Mouse (Mus musculus): ENCODE data around the gene Bloc1s5. TPM values are rescaled to one million over a fixed set of nuclear protein-coding genes. Genes with fewer than 3 reads are reported as not detected.
A peak's percentile ranks its signal among the peaks of the same experiment; 100 is the strongest.

Gene Bloc1s5
- polyA plus RNA-seq, 1 experiment from 2014 or later: 13.2 TPM

DNA sequence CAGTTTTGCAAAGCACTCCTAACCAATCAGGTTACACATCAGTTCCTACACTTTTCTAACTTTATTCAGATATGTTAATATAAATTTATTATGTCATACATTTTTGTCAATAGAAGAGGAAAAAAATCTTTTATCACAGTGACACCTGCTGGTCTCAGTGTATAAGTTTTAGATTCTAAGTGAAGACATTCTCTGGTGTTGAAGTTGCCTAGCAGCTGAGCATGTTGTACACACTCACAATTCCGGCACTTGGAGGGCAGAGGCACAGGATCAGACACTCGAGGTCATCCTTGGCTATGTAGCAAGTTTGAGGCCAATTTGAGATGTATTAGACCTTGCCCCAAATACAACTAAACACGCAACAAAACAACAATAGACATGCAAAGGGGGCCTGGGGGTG lies 37.8 kb downstream of the Bloc1s5 start:
- in situ Hi-C loops (cut with MboI; ENCODE audit: low pct_unique_long_range_greater_than_20kb): loop anchor here (5.0 to 25.0 kb wide), 2 partner anchors 385 to 530 kb away; partner anchors contain the start of gene Snrnp48
- CTCF ChIA-PET: interaction anchor here (1.1 kb wide), 1 partner anchor 529 kb away, joined by 3 read pairs; no protein-coding TSS in a partner anchor
- POLR2A ChIA-PET: no interaction called here
- H3K27me3 ChIP-seq: no peaks in the 10 kb centered on the region
- ATAC-seq (no peak), DNase-seq (ENCODE audit: low read depth, low spot score) (no peak)
- peak; percentile 38 for TF ChIP-seq CTCF (IDR thresholded peaks at IDR 0.05)

DNA sequence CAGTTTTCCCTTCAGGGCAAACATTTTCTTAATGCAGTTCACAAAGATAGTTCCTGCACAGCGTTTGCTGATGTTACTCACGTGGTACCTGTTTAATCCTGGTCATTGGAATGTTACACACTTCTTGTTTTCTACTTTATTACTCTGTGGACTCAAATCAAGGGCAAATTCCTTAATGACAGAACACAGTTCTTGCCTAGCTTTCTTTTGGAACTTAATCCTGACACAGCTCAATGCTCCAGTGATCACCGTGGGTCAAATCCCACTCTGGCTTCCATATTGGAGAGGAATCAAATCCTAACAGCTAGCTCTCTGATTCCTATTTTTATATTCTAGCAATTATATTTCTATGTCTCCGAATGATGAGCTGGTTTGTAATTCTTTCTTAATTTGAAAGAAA lies 38.4 kb downstream of the Bloc1s5 start:
- ATAC-seq (no peak), DNase-seq (ENCODE audit: low read depth, low spot score) (no peak)
- in situ Hi-C loops (cut with MboI; ENCODE audit: low pct_unique_long_range_greater_than_20kb): loop anchor here (5.0 to 25.0 kb wide), 2 partner anchors 384 to 529 kb away; partner anchors contain the start of gene Snrnp48
- CTCF ChIA-PET: interaction anchor here (1.1 kb wide), 1 partner anchor 528 kb away, joined by 3 read pairs; no protein-coding TSS in a partner anchor
- POLR2A ChIA-PET: interaction anchor here (0.6 to 0.7 kb wide), 2 partner anchors 23 to 113 kb away, joined by 3 read pairs; no protein-coding TSS in a partner anchor
- no peak for TF ChIP-seq CTCF (IDR thresholded peaks at IDR 0.05)
- no peaks in the 10 kb centered on the region for H3K27me3 ChIP-seq

DNA sequence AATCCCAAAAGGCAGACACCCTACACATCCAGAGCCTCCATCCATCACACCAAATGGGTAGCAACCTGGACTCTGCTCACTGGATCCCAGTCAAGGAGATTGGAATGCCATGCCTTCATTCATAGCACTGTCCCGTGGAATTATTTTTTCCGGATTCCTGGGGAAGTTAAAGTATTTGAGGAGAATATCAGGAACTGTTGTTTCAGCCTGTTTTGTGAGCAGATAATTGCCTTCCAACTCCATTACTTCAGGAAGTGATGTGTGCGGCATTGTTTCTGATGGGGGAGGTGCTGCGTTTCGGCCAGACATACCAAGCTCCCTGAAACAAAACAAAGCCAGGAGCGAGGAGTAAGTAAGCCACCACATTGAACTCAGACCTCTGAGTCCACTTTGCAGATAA lies 41.8 kb downstream of the Bloc1s5 start:
- in situ Hi-C loops (cut with MboI; ENCODE audit: low pct_unique_long_range_greater_than_20kb): loop anchor here (5.0 to 25.0 kb wide), 2 partner anchors 256 to 381 kb away; partner anchors contain the start of gene Snrnp48
- ATAC-seq (no peak), DNase-seq (ENCODE audit: low read depth, low spot score) (no peak)
- no peaks in the 10 kb centered on the region for H3K27me3 ChIP-seq
- no peak for TF ChIP-seq CTCF (IDR thresholded peaks at IDR 0.05)
- CTCF ChIA-PET: interaction anchor here (1.1 kb wide), 1 partner anchor 19 kb away, joined by 3 read pairs; no protein-coding TSS in a partner anchor
- POLR2A ChIA-PET: interaction anchor here (1.6 kb wide), 1 partner anchor 247 kb away, joined by 3 read pairs; no protein-coding TSS in a partner anchor

DNA sequence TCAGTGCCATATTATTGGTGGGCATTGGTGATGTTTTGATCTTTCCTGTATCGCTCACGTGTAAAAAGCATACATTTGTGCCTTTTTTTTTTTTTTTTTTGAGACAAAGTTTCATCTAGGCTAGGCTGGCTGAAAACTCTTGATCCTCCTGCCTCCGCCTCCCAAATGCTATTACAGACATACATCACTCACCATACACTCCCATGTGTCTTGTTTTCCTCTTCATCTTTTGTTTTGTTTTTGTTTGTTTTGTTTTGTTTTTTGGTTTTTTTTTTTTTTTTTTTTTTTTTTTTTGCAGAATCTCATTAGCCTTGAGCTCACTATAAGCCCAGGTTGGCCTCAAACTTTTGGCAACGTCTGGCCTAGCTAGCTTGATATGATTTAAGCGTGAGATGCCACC lies 47.6 kb downstream of the Bloc1s5 start:
- POLR2A ChIA-PET: no interaction called here
- in situ Hi-C loops (cut with MboI; ENCODE audit: low pct_unique_long_range_greater_than_20kb): loop anchor here (25.0 kb wide), 1 partner anchor 375 kb away; the partner anchor contains the start of gene Snrnp48
- ATAC-seq: no peak
- CTCF ChIA-PET: no interaction called here
- TF ChIP-seq CTCF (IDR thresholded peaks at IDR 0.05): no peak
- no peaks in the 10 kb centered on the region for H3K27me3 ChIP-seq
- DNase-seq (ENCODE audit: low read depth, low spot score): no peak

DNA sequence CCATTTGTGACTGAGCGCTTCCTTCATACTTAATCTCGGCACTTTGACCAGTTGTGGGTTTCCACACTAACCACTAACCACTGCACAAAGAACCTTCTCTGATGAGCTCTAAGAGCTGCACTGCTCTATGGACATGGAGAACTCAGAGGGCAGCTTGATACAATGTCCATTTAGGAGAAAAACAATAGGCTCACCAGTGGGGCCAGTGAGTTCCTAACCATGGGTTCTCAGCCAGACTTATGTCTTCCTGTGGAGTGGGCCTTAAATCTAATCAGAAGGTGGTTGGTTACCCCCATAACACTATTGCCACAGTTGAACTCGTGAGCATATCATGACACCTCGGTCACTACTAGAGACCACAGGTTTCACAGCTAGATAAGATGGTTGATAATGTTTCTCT lies 48.5 kb downstream of the Bloc1s5 start:
- CTCF ChIA-PET: no interaction called here
- POLR2A ChIA-PET: interaction anchor here (1.2 kb wide), 1 partner anchor 381 kb away, joined by 3 read pairs; no protein-coding TSS in a partner anchor
- TF ChIP-seq CTCF (IDR thresholded peaks at IDR 0.05): no peak
- in situ Hi-C loops (cut with MboI; ENCODE audit: low pct_unique_long_range_greater_than_20kb): loop anchor here (25.0 kb wide), 1 partner anchor 374 kb away; the partner anchor contains the start of gene Snrnp48
- no peaks in the 10 kb centered on the region for H3K27me3 ChIP-seq
- DNase-seq (ENCODE audit: low read depth, low spot score): no peak
- no peak for ATAC-seq

DNA sequence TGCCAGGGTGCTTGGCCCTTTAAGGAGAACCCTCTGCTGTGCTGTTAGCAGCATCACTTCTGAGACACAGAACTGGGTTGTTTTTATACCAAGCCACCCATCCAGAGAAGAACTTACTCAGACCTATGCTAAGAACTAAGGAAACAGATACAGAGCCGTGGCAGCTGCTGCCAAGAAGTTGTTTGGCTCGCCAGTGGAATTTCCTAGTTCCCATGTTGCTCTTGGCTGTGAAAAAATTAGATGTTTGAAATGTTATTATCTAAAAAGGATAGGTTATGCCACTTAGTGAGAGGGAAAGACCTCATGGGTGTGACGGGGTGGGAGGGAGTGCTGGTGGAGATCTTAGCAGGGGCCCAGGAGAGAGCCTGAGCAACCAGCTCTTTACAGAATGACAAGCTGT lies 52.1 kb downstream of the Bloc1s5 start:
- DNase-seq (ENCODE audit: low read depth, low spot score): no peak
- no peak for TF ChIP-seq CTCF (IDR thresholded peaks at IDR 0.05)
- in situ Hi-C loops (cut with MboI; ENCODE audit: low pct_unique_long_range_greater_than_20kb): loop anchor here (25.0 kb wide), 1 partner anchor 370 kb away; the partner anchor contains the start of gene Snrnp48
- no peak for ATAC-seq
- ChIA-PET CTCF (no interaction called here), POLR2A (no interaction called here)
- no peaks in the 10 kb centered on the region for H3K27me3 ChIP-seq

DNA sequence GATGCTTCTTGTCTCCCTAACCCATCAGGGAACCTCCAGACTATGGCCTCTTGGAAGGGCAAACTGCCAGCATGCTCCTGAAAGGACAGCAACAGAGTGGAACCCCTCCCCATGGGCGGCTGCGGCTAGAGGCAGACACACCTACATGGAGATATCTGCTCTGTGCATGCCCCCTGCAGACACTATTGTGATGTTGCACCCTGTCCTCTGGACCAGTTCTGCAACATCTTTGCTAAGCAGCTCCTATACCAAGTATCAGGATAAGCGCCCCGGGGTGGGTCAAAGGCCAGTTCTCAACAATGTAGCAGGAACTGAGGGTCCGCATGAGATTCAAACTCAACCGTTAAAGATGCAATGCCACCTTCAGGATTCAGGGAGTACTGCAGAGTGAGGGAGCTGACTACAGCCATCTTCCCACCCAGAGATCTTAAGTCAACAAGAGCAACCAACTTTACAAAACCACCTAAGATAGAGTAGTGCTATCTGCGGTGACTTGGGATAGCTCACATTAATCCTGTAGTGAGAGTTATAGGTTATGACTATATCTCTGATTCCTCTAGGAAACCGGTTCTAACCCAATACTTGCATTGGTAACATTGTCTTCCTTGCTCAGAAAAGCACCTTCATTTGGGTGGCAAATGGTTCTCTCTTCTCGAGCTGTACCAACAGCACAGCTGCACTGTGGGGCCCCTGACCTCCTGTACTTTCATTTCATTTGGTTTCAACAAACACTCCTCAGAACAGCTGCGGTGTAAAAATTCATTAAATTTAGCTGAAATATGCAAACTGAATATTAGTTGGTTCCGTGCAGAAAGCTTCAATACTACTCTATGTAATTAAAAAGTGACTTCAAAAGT lies 54.1 kb downstream of the Bloc1s5 start:
- ATAC-seq (no peak), DNase-seq (ENCODE audit: low read depth, low spot score) (no peak)
- ChIA-PET POLR2A (no interaction called here), CTCF (interaction anchor here (0.7 to 1.3 kb wide), 3 partner anchors 10 to 84 kb away, joined by 3 to 4 read pairs (median 3); no protein-coding TSS in a partner anchor)
- in situ Hi-C loops (cut with MboI; ENCODE audit: low pct_unique_long_range_greater_than_20kb): loop anchor here (25.0 kb wide), 1 partner anchor 369 kb away; the partner anchor contains the start of gene Snrnp48
- peak; percentile 73 for TF ChIP-seq CTCF (IDR thresholded peaks at IDR 0.05)
- H3K27me3 ChIP-seq: no peaks in the 10 kb centered on the region

DNA sequence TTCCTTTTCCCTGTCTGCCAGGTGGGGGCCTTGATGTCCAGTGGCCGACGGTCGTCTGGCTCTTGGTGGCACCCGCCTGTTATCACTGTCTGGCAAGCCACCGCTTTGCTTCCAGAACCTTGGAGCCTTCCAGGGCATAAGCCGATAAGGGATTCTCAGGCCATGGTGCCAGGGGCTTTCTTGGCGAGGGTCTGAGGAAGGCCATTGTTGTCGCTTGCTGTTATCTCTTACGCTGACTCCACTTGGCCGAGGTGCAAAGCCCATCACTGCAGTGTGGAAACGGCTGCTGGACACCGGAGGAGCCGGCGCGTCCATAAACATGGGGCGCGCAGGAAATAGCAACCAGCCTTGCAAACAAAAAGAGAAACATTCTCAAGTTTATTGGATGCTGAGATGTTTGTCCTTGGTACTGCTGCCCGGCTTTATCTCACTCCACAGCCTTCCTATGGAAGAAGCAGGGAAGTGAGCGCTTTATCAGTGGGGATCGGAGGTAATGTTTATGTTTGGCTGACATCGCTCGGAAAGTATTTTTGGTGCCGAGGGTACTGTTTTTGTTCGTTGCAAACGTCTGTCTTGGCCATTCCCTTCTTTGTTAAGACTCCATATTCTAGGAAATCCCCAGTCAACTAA lies 54.8 kb downstream of the Bloc1s5 start:
- ATAC-seq: no peak
- H3K27me3 ChIP-seq: no peaks in the 10 kb centered on the region
- ChIA-PET CTCF (interaction anchor here (1.0 kb wide), 1 partner anchor 83 kb away, joined by 3 read pairs; no protein-coding TSS in a partner anchor), POLR2A (no interaction called here)
- no peak for DNase-seq (ENCODE audit: low read depth, low spot score)
- in situ Hi-C loops (cut with MboI; ENCODE audit: low pct_unique_long_range_greater_than_20kb): loop anchor here (25.0 kb wide), 1 partner anchor 368 kb away; the partner anchor contains the start of gene Snrnp48
- no peak for TF ChIP-seq CTCF (IDR thresholded peaks at IDR 0.05)

DNA sequence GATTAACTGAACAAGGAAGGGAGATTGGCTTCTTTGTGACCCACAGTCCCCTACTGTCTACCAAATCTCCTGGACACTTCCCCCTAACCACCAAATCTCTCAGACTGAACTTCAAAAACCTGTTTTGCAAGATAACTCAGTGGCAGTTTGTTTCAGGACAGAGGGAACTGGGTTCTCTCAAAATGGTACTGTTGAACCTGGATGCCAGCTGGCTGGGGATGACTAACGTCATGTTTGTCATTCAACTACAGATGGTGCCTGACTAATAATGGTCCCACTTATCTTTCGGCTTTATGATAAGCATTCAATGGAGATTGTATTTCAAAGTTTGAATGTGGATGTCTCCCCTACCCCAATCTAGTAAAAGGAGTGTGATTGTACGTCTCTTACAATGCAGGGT lies 60.2 kb downstream of the Bloc1s5 start:
- ChIA-PET POLR2A (no interaction called here), CTCF (no interaction called here)
- DNase-seq (ENCODE audit: low read depth, low spot score) (no peak), ATAC-seq (no peak)
- TF ChIP-seq CTCF (IDR thresholded peaks at IDR 0.05): no peak
- in situ Hi-C loops (cut with MboI; ENCODE audit: low pct_unique_long_range_greater_than_20kb): loop anchor here (25.0 kb wide), 1 partner anchor 362 kb away; the partner anchor contains the start of gene Snrnp48
- H3K27me3 ChIP-seq: no peaks in the 10 kb centered on the region

DNA sequence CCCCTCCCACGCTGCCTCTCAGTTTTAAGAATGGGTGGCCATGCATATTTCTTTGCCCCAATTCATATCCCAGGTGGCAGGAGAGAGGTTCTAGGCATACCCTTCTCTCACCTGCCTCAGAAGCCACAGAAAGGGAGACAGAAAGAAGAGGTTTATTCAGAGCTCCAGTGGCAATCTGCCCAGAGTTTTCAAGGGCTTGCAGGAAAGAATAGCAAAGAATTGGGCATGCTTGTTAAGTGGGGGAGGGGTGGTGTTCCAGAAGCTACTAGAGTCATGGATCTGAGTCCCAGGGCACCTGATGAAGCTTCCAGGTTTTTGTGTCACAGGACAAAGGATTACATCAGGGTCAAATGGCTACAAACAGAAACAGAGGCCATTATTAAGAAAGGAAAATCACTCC lies 61.6 kb downstream of the Bloc1s5 start:
- no peak for TF ChIP-seq CTCF (IDR thresholded peaks at IDR 0.05)
- ATAC-seq (no peak), DNase-seq (ENCODE audit: low read depth, low spot score) (no peak)
- POLR2A ChIA-PET: interaction anchor here (1.0 kb wide), 1 partner anchor 23 kb away, joined by 3 read pairs; no protein-coding TSS in a partner anchor
- in situ Hi-C loops (cut with MboI; ENCODE audit: low pct_unique_long_range_greater_than_20kb): no loop called here
- H3K27me3 ChIP-seq: no peaks in the 10 kb centered on the region
- CTCF ChIA-PET: no interaction called here
